Mouse (Mus musculus) heart, embryonic 16.5 days (tissue): ENCODE measurements around the gene Igf1r. TPM values are rescaled to one million over a fixed set of nuclear protein-coding genes. Genes with fewer than 3 reads are reported as not detected.

Source experiments
- ATAC-seq: fragments of 200-750 bp; cut with Nextera tagmentation; replicated peaks from 2 replicates; pipeline ENCODE4 v1.8.0; 2017; ENCODE audit warnings: moderate number of reproducible peaks; ENCODE audit not compliant: insufficient read depth, low FRiP score; ENCODE audit errors: extremely low read depth
- H3K27ac ChIP-seq: fragments of 300-500 bp; sonication (generic); 2 replicates; pipeline ENCODE4 v1.5.1; 2014; ENCODE audit warnings: mild to moderate bottlenecking, low read length, control low read depth, moderate library complexity
- H3K27me3 ChIP-seq: fragments of 300-500 bp; sonication (generic); 2 replicates; pipeline ENCODE4 v1.6.1; 2014; ENCODE audit warnings: low read length, mixed read lengths; ENCODE audit not compliant: control insufficient read depth, insufficient read depth
- H3K36me3 ChIP-seq: fragments of 300-500 bp; sonication (generic); 2 replicates; pipeline ENCODE4 v1.6.1; 2014; ENCODE audit not compliant: control insufficient read depth, insufficient read depth
- H3K4me1 ChIP-seq: fragments of 300-500 bp; sonication (generic); 2 replicates; pipeline ENCODE4 v1.6.1; 2014; ENCODE audit warnings: low read length, mixed read lengths; ENCODE audit not compliant: control insufficient read depth, insufficient read depth
- H3K4me2 ChIP-seq: fragments of 300-500 bp; sonication (generic); 2 replicates; pipeline ENCODE4 v1.6.1; 2014; ENCODE audit warnings: low read depth, mild to moderate bottlenecking, control low read depth, low read length
- H3K4me3 ChIP-seq: fragments of 300-500 bp; sonication (generic); 2 replicates; pipeline ENCODE4 v1.5.1; 2014; ENCODE audit warnings: mild to moderate bottlenecking, control low read depth, low read length
- H3K9ac ChIP-seq: fragments of 300-500 bp; sonication (generic); 2 replicates; pipeline ENCODE4 v1.6.1; 2014; ENCODE audit warnings: low read length, control low read depth
- H3K9me3 ChIP-seq: fragments of 300-500 bp; sonication (generic); replicated peaks from 2 replicates; pipeline ENCODE4 v1.6.1; 2016; ENCODE audit warnings: low read length; ENCODE audit not compliant: control insufficient read depth
- WGBS: fragments of 180-500 bp; shearing (Covaris S2); extraction: QIAGEN DNeasy Blood & Tissue Kit; methylation state at CpG from one replicate; pipeline ENCODE4 v1.1.7; 2014; 5-methylcytosine and 5-hydroxymethylcytosine counted together
- polyA plus RNA-seq: library from polyadenylated mRNA; unstranded; fragments of >200 nt; fragmentation: Nextera tagmentation; extraction: Ambion mirVana; gene quantifications from 2 replicates; pipeline ENCODE4 v1.2.1, GENCODE M21; 2015

The Igf1r gene
- polyA plus RNA-seq, 1 experiment from 2014 or later, result 16.4 TPM

GRCm38 (mm10) chr7:68095574-68095973 is 142.9 kb downstream of the Igf1r start:
- Histone ChIP-seq H3K9ac (no peak overlapping the region), H3K9me3 (no peaks in the 10 kb centered on the region), H3K27ac (no peak overlapping the region), H3K36me3 (no peaks in the 10 kb centered on the region), H3K4me1 (peaks cover 12% of the 10 kb centered on the region), H3K27me3 (no peaks in the 10 kb centered on the region), H3K4me3 (no peak overlapping the region), H3K4me2 (no peak overlapping the region)
- ATAC-seq, result 0 out of 2 replicates have a peak, but pooled peaks have one; percentile 37
- WGBS, result 67% methylated on average over 4 of the region's 4 CpGs

GRCm38 (mm10) chr7:68096411-68096810 is 143.8 kb downstream of the Igf1r start:
- Histone ChIP-seq H3K4me3 (no peak overlapping the region), H3K27me3 (no peaks in the 10 kb centered on the region), H3K36me3 (no peaks in the 10 kb centered on the region), H3K9ac (no peak overlapping the region), H3K4me2 (no peak overlapping the region), H3K27ac (no peak overlapping the region), H3K4me1 (peaks cover 19% of the 10 kb centered on the region), H3K9me3 (no peaks in the 10 kb centered on the region)
- no peak for ATAC-seq
- WGBS, result 80% methylated on average over 6 of the region's 6 CpGs

GRCm38 (mm10) chr7:68097081-68097836 is 144.6 kb downstream of the Igf1r start:
- 66% methylated on average over 7 of the region's 7 CpGs for WGBS
- Histone ChIP-seq H3K9me3 (no peaks in the 10 kb centered on the region), H3K27me3 (no peaks in the 10 kb centered on the region), H3K4me1 (peaks cover 20% of the 10 kb centered on the region), H3K9ac (no peak overlapping the region), H3K27ac (no peak overlapping the region), H3K36me3 (no peaks in the 10 kb centered on the region), H3K4me2 (no peak overlapping the region), H3K4me3 (no peak overlapping the region)
- no peak for ATAC-seq

- Histone ChIP-seq H3K9ac (no peak overlapping the region), H3K4me3 (no peak overlapping the region), H3K4me1 (peaks cover 28% of the 10 kb centered on the region), H3K27ac (no peak overlapping the region), H3K9me3 (no peaks in the 10 kb centered on the region), H3K4me2 (no peak overlapping the region), H3K27me3 (no peaks in the 10 kb centered on the region), H3K36me3 (no peaks in the 10 kb centered on the region)
- no peak for ATAC-seq
- WGBS, result 93% methylated on average over 6 of the region's 6 CpGs
Observed at GRCm38 (mm10) chr7:68098098-68098497, 145.5 kb downstream of the Igf1r start.

DNA sequence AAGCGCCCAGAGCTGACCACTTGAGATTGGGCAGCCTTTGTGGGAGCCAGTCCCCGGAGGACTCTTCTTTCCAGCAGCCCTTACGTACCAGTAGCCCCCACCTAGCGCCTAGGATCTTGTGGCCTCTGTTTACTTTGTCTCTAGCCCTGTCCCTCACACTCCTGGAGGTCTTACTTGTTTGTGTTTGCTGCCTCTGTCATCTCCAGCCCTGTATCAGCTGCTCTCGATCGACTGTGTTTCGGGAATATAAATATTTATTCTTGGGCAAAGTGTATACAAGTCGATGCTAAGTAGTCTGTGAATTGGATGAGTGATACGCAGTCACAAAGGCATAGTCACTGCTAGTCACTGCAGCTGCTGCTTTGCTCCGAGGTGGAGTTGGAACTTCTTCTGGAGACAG is 147.8 kb downstream of the Igf1r start:
- Histone ChIP-seq H3K4me1 (peaks cover 32% of the 10 kb centered on the region), H3K9ac (no peak overlapping the region), H3K4me2 (no peak overlapping the region), H3K9me3 (no peaks in the 10 kb centered on the region), H3K27ac (no peak overlapping the region), H3K4me3 (no peak overlapping the region), H3K36me3 (no peaks in the 10 kb centered on the region), H3K27me3 (no peaks in the 10 kb centered on the region)
- 74% methylated on average over 10 of the region's 10 CpGs for WGBS
- ATAC-seq, result no peak

- Histone ChIP-seq H3K4me2 (no peak overlapping the region), H3K9ac (no peak overlapping the region), H3K4me3 (no peak overlapping the region), H3K4me1 (peaks cover 21% of the 10 kb centered on the region), H3K9me3 (no peaks in the 10 kb centered on the region), H3K27me3 (no peaks in the 10 kb centered on the region), H3K36me3 (no peaks in the 10 kb centered on the region), H3K27ac (no peak overlapping the region)
- WGBS, result 56% methylated on average over 15 of the region's 15 CpGs
- no peak for ATAC-seq
Observed at GRCm38 (mm10) chr7:68102456-68103177, 150.0 kb downstream of the Igf1r start.

DNA sequence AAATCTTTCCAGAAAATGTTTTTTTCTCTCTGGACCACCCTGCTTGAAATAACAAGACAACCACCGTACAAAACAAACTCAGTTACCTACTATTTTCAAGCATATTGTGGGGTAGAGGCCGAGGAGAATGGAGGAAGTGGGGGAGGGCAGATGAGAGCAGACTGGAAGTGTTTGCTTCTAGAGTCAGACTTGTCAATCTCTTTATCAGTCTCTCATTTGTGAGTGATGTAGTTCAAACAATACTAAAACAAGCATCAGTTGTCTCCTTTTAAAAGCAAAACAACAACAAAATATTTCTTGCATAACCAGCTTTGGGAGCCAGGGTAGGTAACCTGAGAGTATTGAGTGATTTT is 150.5 kb downstream of the Igf1r start:
- Histone ChIP-seq H3K4me3 (no peak overlapping the region), H3K36me3 (no peaks in the 10 kb centered on the region), H3K9ac (no peak overlapping the region), H3K4me2 (no peak overlapping the region), H3K27me3 (no peaks in the 10 kb centered on the region), H3K27ac (no peak overlapping the region), H3K9me3 (no peaks in the 10 kb centered on the region), H3K4me1 (peaks cover 21% of the 10 kb centered on the region)
- ATAC-seq, result no peak
- 43% methylated on average over 2 of the region's 2 CpGs for WGBS

GRCm38 (mm10) chr7:68111532-68111931 is 158.9 kb downstream of the Igf1r start:
- H3K4me3 ChIP-seq, result no peak overlapping the region
- H3K4me1 ChIP-seq, result peaks cover 6% of the 10 kb centered on the region; the same call in 1 of the 2 replicates
- 94% methylated on average over 4 of the region's 4 CpGs for WGBS
- no peaks in the 10 kb centered on the region for H3K9me3 ChIP-seq
- H3K36me3 ChIP-seq, result no peaks in the 10 kb centered on the region
- H3K27me3 ChIP-seq, result no peaks in the 10 kb centered on the region
- H3K9ac ChIP-seq, result no peak overlapping the region
- no peak for ATAC-seq
- H3K27ac ChIP-seq, result no peak overlapping the region
- H3K4me2 ChIP-seq, result no peak overlapping the region

- Histone ChIP-seq H3K27ac (no peak overlapping the region), H3K4me1 (peaks cover 7% of the 10 kb centered on the region; the same call in 1 of the 2 replicates), H3K36me3 (no peaks in the 10 kb centered on the region; the same call in 1 of the 2 replicates), H3K4me2 (no peak overlapping the region), H3K27me3 (no peaks in the 10 kb centered on the region), H3K9me3 (no peaks in the 10 kb centered on the region), H3K4me3 (no peak overlapping the region), H3K9ac (no peak overlapping the region)
- ATAC-seq, result no peak
- 78% methylated on average over 8 of the region's 8 CpGs for WGBS
Observed at GRCm38 (mm10) chr7:68112582-68112981, 160.0 kb downstream of the Igf1r start.
